Mouse (Mus musculus): ENCODE data around the gene Kat7. TPM values are rescaled to one million over a fixed set of nuclear protein-coding genes. Genes with fewer than 3 reads are reported as not detected.
A peak's percentile ranks its signal among the peaks of the same experiment; 100 is the strongest.

Kat7 gene
- polyA plus RNA-seq, 1 experiment from 2014 or later, result 93.2 TPM

DNA sequence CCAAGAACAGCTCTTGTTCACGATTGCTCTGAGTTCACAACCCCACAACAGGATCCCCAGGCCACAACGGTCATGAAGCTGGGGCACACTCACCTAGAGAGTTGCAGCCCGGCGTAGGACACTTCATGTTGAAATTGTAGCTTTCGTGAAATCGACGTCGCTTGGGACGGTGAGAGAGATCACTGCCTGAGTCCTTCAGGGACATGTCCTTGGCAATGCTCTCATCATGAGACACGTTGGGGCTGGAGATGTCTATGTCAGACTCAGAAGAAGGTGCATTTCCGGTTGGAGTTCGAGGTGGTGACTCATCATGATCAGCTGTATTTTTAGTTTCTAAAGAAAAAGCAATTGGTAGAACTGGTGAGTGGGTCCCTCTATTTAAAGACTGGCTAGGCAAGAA lies 10.2 kb downstream of the Kat7 start:
- H3K4me3 ChIP-seq, result no peak overlapping the region
- no peak overlapping the region for H3K27ac ChIP-seq
- 94% methylated on average over 12 of the region's 12 CpGs for WGBS
- no peaks in the 10 kb centered on the region for H3K4me1 ChIP-seq
- no peaks in the 10 kb centered on the region for H3K9me3 ChIP-seq
- no peaks in the 10 kb centered on the region for H3K27me3 ChIP-seq (ENCODE audit: poor library complexity, severe bottlenecking)
- peaks cover 95% of the 10 kb centered on the region for H3K36me3 ChIP-seq (replicated peaks)
- DNase-seq (ENCODE audit: extremely low spot score, low spot score), result no peak

GRCm38 (mm10) chr11:95298146-95298545 lies 11.9 kb downstream of the Kat7 start:
- DNase-seq (ENCODE audit: extremely low spot score, low spot score), result no peak

DNA sequence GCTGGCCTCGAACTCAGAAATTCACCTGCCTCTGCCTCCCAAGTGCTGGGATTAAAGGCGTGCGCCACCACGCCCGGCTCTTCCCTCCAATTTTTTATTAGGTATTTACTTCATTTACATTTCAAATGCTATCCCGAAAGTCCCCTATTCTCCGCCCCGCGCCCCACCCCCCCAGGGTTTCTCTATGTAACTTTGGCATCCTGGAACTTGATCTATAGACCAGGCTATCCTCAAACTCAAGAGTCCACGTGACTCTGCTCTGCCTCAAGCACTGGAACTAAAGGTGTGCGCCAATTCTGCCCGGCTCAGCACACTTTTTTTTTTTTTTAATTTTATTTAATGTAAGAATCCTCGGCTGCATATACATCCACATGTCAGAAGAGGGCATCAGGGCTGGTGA lies 14.3 kb downstream of the Kat7 start:
- DNase-seq (ENCODE audit: extremely low spot score, low spot score), result no peak
- 95% methylated on average over 13 of the region's 13 CpGs for WGBS
- Histone ChIP-seq H3K27me3 (ENCODE audit: poor library complexity, severe bottlenecking) (no peaks in the 10 kb centered on the region), H3K9me3 (no peaks in the 10 kb centered on the region), H3K36me3 (replicated peaks) (peaks cover 95% of the 10 kb centered on the region), H3K4me3 (no peak overlapping the region), H3K27ac (no peak overlapping the region), H3K4me1 (no peaks in the 10 kb centered on the region)

More at GRCm38 (mm10) chr11:95298146-95298545, 11.9 kb downstream of the Kat7 start:
- H3K36me3 ChIP-seq (replicated peaks), result peaks cover 95% of the 10 kb centered on the region
- no peaks in the 10 kb centered on the region for H3K9me3 ChIP-seq
- no peaks in the 10 kb centered on the region for H3K27me3 ChIP-seq (ENCODE audit: poor library complexity, severe bottlenecking)
- WGBS, result 21% methylated on average over 2 of the region's 2 CpGs
- no peak overlapping the region for H3K4me3 ChIP-seq
- H3K27ac ChIP-seq, result no peak overlapping the region
- H3K4me1 ChIP-seq, result no peaks in the 10 kb centered on the region

- DNase-seq (ENCODE audit: extremely low spot score, low spot score), result no peak
- Histone ChIP-seq H3K4me3 (no peak overlapping the region), H3K9me3 (no peaks in the 10 kb centered on the region), H3K27ac (no peak overlapping the region), H3K4me1 (no peaks in the 10 kb centered on the region), H3K27me3 (ENCODE audit: poor library complexity, severe bottlenecking) (no peaks in the 10 kb centered on the region), H3K36me3 (replicated peaks) (peaks cover 95% of the 10 kb centered on the region)
- 92% methylated on average over 8 of the region's 8 CpGs for WGBS
Observed at GRCm38 (mm10) chr11:95293017-95293624, 16.9 kb downstream of the Kat7 start.

DNA sequence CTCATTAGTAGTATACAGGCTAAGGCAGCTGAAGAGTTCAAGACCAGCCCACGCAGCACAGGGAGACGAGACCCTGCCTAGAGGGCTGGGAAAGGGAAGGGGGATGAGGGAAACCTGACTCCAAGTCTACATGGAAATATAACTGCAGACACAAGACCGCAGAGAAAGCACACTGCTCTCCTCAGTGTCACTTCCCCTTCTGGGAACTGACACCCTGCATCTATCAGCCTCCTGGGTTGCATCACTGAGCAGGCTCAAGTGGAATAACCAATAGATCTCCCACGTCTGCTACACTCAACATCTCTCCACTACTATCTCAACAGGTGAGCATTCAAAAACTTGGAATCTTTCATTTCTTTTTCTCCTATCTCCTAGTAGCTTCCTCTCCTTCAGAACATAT lies 18.0 kb downstream of the Kat7 start:
- Histone ChIP-seq H3K4me3 (no peak overlapping the region), H3K27ac (no peak overlapping the region), H3K27me3 (ENCODE audit: poor library complexity, severe bottlenecking) (no peaks in the 10 kb centered on the region), H3K9me3 (no peaks in the 10 kb centered on the region), H3K4me1 (no peaks in the 10 kb centered on the region), H3K36me3 (replicated peaks) (peaks cover 94% of the 10 kb centered on the region)
- no peak for DNase-seq (ENCODE audit: extremely low spot score, low spot score)
- WGBS, result 88% methylated on average over 4 of the region's 4 CpGs

DNA sequence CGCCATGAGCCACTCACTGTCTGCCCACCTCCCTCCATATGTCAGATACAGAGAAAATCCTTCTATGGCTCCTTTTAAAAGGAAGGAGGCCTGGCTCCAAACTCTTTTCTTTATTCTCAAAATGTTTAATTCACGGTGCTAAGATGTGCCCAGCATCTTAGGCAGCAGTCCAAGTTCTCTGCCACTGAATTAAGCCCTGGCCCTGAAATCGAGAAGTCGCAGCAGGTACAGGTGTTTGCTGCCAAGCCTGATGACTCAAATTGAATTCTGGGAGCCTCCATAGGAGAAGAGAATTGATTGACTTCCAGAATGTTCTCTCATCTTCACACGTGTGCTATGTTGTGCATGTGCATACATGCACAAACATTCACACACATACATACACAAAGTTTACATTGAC lies 27.7 kb downstream of the Kat7 start:
- Histone ChIP-seq H3K4me3 (no peak overlapping the region), H3K36me3 (replicated peaks) (peaks cover 100% of the 10 kb centered on the region), H3K9me3 (no peaks in the 10 kb centered on the region), H3K27ac (no peak overlapping the region), H3K27me3 (ENCODE audit: poor library complexity, severe bottlenecking) (no peaks in the 10 kb centered on the region), H3K4me1 (no peaks in the 10 kb centered on the region)
- no peak for DNase-seq (ENCODE audit: extremely low spot score, low spot score)
- WGBS, result 96% methylated on average over 5 of the region's 5 CpGs

DNA sequence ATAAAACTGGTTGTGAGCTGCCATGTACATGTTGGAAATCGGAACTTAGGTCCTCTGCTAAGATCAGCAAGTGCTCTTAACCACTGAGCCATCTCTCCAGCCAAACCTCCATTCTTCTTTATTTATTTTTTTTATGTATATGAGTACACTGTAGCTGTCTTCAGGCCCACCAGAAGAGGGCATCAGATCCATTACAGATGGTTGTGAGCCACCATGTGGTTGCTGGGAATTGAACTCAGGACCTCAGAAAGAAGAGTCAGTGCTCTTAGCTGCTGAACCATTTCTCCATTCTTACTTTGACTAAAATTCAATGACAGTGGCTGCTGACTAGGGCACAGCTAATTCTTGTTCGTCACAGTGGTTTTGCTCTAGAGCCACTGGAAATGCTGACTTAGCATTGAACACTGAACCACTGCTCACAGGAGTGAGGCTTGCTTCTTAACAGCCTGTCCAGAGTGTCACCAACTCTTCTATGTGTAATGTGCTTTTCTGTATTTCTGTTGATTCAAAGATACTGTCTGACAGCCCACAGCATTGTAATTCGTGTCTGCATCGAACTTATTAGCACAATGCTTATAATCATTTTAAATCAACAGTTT lies 30.9 kb downstream of the Kat7 start:
- DNase-seq (ENCODE audit: extremely low spot score, low spot score), result no peak
- Histone ChIP-seq H3K4me1 (no peaks in the 10 kb centered on the region), H3K9me3 (no peaks in the 10 kb centered on the region), H3K27ac (no peak overlapping the region), H3K36me3 (replicated peaks) (peaks cover 100% of the 10 kb centered on the region), H3K27me3 (ENCODE audit: poor library complexity, severe bottlenecking) (no peaks in the 10 kb centered on the region), H3K4me3 (no peak overlapping the region)
- whole genome bisulfite sequencing, result 92% methylated on average over 4 of the region's 4 CpGs

- H3K27me3 ChIP-seq (ENCODE audit: poor library complexity, severe bottlenecking), result no peaks in the 10 kb centered on the region
- WGBS, result 89% methylated on average over 6 of the region's 6 CpGs
- no peaks in the 10 kb centered on the region for H3K4me1 ChIP-seq
- H3K27ac ChIP-seq, result no peak overlapping the region
- H3K4me3 ChIP-seq, result no peak overlapping the region
- H3K9me3 ChIP-seq, result no peaks in the 10 kb centered on the region
- H3K36me3 ChIP-seq (replicated peaks), result peaks cover 100% of the 10 kb centered on the region
- no peak for DNase-seq (ENCODE audit: extremely low spot score, low spot score)
Observed at GRCm38 (mm10) chr11:95276056-95276455, 34.0 kb downstream of the Kat7 start.

DNA sequence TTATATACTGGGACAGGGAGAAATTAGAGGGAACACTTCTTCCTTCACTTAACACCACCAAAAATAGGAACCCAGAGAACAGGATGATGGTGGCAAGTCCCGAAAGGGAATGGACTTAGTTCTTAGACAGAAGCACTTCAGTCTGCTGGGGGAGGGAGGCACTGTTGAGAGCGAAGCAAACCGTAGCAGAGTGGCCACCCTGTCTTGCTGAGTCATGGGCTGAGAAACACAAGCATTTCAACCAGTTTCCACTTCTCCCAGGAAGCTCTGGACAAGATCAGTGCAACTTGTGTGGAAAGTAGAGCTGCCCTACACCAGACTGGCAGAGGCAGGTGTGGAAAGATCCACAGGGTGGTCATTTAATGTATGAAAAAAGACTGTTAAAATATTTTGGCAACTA lies 35.4 kb downstream of the Kat7 start:
- Histone ChIP-seq H3K36me3 (replicated peaks) (peaks cover 100% of the 10 kb centered on the region), H3K27me3 (ENCODE audit: poor library complexity, severe bottlenecking) (no peaks in the 10 kb centered on the region), H3K9me3 (no peaks in the 10 kb centered on the region), H3K4me3 (no peak overlapping the region), H3K4me1 (no peaks in the 10 kb centered on the region), H3K27ac (no peak overlapping the region)
- no peak for DNase-seq (ENCODE audit: extremely low spot score, low spot score)
- 86% methylated on average over 3 of the region's 3 CpGs for WGBS

- Histone ChIP-seq H3K27ac (no peak overlapping the region), H3K4me1 (no peaks in the 10 kb centered on the region), H3K27me3 (ENCODE audit: poor library complexity, severe bottlenecking) (no peaks in the 10 kb centered on the region), H3K4me3 (no peak overlapping the region), H3K36me3 (replicated peaks) (peaks cover 100% of the 10 kb centered on the region), H3K9me3 (no peaks in the 10 kb centered on the region)
- 90% methylated on average over 5 of the region's 5 CpGs for WGBS
- no peak for DNase-seq (ENCODE audit: extremely low spot score, low spot score)
Observed at GRCm38 (mm10) chr11:95273661-95274060, 36.4 kb downstream of the Kat7 start.

- no peak for DNase-seq (ENCODE audit: extremely low spot score, low spot score)
- Histone ChIP-seq H3K36me3 (replicated peaks) (peaks cover 45% of the 10 kb centered on the region), H3K4me3 (no peak overlapping the region), H3K27ac (no peak overlapping the region), H3K27me3 (ENCODE audit: poor library complexity, severe bottlenecking) (0 out of 2 replicates have a peak, but pooled peaks cover 3% of the 10 kb centered on the region), H3K9me3 (no peaks in the 10 kb centered on the region), H3K4me1 (peaks cover 48% of the 10 kb centered on the region)
- 37% methylated on average over 6 of the region's 6 CpGs for WGBS
Observed at GRCm38 (mm10) chr11:95266540-95267245, 43.4 kb downstream of the Kat7 start.

DNA sequence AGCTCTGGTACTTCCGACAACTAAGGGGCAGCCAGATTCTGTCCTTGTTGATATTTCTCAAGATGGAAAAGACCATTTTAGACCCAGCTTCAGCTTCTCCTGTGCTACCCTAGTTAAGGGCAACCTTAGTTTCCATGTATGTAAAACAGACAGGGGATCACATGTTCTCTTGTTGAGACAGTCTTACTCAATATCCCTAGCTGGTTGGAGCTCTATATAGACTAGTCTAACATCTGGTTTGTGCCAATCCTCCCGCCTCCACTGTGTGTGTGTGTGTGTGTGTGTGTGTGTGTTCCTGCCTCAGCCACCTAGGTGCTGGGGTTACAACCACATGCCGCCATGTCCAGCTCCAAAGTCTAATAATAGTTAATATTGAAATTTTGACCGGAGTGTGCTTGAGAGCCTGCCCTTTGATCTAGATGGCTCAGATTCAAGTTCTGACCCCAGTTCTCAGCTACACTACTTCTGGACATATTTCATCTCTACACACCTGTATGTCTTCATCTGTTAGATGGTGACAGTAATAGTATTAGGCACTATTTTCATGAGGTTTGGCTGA lies 45.5 kb downstream of the Kat7 start:
- peaks cover 19% of the 10 kb centered on the region for H3K27me3 ChIP-seq (ENCODE audit: poor library complexity, severe bottlenecking)
- H3K4me3 ChIP-seq, result no peak overlapping the region

More for the DNA sequence above, 45.5 kb downstream of the Kat7 start:
- Histone ChIP-seq H3K9me3 (no peaks in the 10 kb centered on the region), H3K36me3 (replicated peaks) (peaks cover 24% of the 10 kb centered on the region), H3K4me1 (peaks cover 55% of the 10 kb centered on the region), H3K27ac (peak overlapping the region; percentile 66; the same call in 1 of the 2 replicates)
- no peak for DNase-seq (ENCODE audit: extremely low spot score, low spot score)
- 57% methylated on average over 4 of the region's 4 CpGs for WGBS

Measured in forebrain, embryonic 10.5 days (tissue).